Mouse (Mus musculus): ENCODE measurements around the gene Wdr25.
"Not testable (repeated sequence)": the region's sequence is repeated elsewhere in the genome, so short reads cannot be mapped to it uniquely, and the experiment has no call there.

Wdr25 gene

DNA sequence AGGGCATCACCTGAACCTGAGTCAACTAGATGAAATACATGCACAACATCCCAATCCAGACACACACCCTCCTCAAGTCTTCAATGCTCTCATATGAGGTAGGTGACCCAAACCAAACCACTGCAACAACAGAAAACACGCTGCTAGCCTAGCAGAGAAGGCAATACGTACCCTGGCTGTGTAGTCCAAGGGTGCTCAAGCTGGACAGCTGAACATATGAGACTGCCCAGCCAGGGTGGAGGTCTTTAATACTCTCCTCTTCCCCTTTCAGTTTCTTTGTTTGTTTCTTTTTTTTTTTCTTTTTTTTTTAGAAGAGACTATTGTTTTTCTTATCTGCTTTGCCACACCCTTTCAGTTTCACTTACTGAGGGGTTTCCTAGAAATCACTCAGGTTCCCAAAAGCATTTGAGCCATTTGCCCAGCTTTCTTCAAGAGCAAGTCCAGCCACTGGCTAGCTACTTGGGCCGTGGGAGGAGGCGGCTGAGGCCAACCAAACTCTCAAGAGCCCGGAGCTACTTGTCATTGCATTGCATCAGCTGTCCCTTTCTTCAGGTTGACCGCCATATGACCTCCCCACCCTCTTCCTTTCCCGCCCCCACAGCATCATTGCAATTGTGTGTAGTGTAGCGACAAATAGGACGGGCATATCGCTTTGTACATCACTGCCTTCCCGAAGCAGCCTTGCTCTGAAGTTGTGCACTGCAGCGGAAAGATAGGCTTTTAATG lies at the start of gene Wdr25:
Wdr25 (plus strand) TSS at position 643 of the 726 bp plus-strand sequence.
- DNase-seq (ENCODE audit: low spot score), result no peak

DNA sequence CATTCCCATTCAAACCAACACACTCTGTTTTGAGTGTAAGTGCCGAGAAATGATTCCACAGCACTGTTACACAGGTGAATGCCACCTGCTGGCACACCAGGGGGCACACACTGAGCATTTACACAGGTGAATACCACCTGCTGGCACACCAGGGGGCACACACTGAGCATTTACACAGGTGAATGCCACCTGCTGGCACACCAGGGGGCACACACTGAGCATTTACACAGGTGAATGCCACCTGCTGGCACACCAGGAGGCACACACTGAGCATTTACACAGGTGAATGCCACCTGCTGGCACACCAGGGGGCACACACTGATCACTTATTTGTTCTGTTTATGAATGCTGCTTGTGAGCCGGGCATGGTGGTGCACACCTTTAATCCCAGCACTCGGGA lies 45.4 kb upstream of the Wdr25 start:
- not testable (repeated sequence) for DNase-seq (ENCODE audit: low spot score)

DNA sequence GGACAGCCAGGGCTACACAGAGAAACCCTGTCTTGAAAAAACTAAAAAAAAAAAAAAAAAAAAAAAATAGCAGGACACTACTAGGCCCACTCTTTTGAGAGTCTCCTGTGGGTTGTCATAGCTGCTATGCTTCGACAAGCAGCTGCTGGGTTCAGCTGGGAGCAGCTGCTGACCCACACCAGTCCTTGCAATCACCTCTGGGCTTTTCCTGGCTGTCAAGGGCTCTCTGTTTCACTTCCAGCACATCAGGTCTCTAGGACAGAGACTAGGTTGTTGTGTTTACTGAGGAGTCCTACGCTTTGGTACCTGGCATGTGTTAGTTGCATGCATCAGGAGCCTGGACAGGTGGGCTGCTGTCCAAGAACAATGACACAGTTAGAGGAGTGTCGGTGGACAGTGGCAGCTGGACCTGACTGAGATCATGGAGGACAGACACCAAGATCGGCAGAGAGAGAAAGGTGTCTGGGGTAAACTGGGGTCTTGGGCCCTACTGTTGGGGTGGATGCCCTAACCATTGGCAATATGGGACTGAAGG lies 43.9 kb upstream of the Wdr25 start:
- DNase-seq (ENCODE audit: low spot score), result no peak

DNA sequence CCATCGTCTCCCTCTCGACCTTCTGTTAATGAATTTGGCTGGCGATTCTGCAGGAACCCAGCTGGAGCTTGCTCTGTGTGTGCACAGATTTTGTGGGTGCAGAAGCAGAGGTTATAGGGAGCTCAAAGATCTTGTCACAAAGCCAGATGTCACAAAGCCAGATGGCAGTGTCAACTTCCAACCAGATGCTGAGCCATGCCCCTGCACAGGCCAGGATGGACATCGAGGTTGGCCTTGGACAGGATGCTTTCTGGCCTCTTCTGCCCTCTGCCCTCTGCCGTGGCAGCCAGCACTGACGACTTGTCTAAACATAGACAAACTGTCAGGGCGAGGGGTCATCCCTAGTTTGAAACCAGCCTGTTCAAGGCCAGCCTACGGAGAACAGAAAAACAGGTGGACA lies 43.3 kb upstream of the Wdr25 start:
- peak; percentile 38 for DNase-seq (ENCODE audit: low spot score)

DNA sequence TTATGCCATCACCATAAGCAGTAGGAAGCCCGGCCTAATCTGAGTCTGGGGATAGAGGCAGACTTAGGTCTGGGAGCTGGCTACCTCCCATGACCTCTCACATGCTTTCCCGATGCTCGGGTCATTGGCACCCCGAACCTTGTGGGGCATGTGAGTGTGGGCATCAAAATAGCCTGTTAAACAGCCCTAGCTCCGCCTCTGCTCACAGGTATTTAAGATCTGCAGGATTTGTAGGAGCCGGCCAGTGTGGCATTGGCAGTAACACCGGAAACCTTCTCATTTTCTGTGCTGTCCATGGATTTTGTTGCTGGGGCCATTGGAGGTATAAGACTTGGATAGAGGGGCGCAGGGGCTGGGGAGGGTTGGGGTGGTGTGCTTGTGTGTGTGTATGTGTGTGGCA lies 42.5 kb upstream of the Wdr25 start:
- no peak for DNase-seq (ENCODE audit: low spot score)

DNA sequence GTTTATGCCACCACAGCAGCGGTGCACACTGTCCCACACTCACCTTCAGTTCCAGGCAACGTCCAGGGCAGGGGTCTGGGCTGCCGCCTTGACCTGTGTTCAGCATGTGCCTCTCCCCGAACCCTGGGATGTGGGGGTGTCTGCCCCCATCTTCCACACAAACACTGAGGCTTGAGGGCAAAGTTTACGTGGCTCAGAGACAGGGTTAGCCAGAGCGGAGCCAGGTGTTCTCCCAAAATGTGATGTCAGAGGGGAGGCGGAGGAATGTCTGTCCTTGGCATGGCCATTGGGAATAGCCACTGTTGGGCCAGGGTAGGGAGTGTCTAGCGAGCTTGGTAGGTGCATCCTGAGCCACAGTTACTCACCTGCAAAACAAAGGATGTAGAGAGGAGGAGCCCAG lies 40.6 kb upstream of the Wdr25 start:
- no peak for DNase-seq (ENCODE audit: low spot score)

DNA sequence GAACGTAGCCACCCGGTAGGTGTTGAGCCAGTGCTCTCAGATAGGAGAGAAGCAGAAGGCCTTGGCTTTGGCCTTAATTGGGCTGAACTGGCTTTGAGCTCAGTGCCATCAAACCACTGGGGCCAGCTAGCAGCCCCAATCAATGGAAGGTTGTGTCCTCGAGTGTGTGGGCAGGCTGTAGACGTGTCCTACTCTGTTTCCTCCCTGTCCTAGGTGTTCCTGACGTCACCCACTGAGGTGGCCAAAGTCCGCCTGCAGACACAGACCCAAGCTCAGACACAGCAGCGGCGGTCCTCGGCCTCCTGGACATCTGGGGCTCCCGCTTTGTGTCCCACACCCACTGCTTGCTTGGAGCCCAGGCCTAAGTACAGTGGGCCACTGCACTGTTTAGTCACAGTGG lies 38.4 kb upstream of the Wdr25 start:
- no peak for DNase-seq (ENCODE audit: low spot score)

DNA sequence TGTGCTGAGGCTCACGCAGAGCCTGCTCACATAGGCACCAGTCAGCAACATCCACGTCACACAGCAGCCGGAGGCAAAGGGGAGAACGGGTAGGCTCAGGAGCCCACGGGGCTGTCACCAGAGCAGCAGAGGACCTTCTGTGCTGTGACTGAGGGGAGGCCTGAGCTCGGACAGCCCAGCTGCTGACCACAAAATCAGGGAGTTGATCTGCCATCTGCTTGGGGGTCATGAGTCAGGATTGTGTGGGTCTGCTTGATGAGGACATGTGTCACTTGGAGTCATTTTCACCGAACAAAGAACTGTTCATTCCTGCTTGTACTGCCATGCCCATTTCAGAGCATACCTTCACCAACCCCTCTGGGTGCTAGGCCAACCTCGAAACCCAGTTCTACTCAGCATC lies 37.2 kb upstream of the Wdr25 start:
- DNase-seq (ENCODE audit: low spot score), result no peak

DNA sequence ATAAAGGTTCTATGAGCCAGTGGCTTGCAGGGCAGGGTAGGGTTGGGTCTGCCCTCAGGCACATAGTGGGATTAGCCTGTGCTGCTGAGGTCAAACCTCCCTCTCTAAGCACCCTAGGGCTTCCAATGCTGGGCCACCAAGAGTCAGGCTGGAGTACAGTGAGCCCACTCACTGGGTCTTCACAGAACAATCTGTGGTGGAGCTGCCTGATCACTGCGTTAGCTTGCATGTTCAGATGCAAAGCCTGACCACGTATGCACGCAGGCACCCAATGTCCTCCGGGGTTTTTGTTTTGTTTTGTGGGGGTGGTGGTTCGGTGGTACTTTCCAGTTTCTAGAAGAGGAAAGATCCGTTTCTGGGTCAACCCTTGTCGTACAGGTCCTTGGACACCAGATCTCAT lies 36.3 kb upstream of the Wdr25 start:
- no peak for DNase-seq (ENCODE audit: low spot score)

DNA sequence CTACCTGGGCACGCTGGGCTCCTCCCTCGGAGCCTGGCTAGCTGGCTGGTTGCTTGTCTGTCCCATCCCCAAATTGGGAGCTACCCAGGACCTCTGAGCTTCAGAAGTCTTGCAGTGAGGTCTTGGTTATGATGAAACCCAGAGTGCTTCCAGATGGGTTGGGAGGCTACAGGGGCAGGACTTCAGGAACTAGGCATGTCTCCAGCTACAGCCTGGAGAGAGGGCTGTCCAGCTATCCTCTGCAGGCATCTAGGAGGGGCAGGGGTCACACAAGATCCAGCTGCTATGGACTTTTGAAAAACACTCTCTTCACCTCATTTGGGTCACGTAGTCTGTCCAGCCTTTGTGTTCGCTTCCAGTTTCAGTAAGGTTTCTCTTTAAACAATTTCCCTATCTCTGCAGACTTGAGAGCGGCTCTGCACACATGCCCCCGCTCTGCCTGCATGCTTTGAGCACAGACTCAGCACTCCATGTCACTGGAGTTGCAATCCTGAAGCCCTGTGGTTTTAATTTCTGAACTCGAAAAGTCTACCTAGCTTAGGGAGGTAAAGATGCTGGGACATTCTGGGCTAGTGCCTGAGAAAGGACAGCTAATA lies 35.7 kb upstream of the Wdr25 start:
- no peak for DNase-seq (ENCODE audit: low spot score)

DNA sequence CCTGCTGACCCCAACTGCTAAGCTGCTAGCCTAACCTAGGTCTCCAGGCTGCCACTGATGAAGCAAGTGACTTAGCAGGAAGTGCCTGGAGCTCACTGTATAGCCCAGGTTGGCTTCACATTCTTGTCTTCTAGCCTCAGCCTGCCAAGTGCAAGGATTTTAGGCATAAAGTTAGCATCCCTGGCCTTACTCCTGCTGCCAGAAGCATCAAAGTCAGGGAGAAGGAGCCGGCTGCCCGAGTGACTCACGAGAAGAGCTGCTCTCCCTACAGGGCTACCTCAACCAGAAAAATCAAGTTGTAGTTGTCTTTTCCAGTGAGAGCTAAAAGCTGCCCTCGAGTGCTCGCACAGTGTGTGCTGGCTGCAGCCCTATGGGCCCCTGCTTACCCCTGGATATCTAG lies 34.9 kb upstream of the Wdr25 start:
- DNase-seq (ENCODE audit: low spot score), result no peak

DNA sequence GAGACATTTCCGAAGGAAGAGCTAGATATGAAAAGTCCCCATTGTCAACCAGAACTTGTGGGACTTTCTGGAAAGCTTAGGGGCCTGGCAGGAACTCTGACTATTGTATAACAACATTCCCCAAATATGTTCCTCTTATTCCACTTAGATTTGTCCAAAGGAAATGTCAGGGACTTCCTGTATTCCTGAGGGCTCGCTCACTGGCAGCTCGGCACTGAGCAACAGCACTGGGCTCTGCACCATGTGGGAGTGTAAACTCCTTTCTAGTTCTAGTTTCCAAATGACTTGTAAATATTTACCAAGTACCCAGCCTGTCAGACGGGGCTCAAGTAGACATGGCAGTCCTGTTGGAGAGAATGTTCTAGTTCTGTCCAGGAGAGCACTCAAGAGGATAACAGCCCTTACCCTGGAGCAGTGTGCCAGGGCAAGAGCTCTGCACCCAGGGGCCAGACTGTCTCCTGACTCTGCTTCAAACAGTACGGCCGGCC lies 28.4 kb upstream of the Wdr25 start:
- DNase-seq (ENCODE audit: low spot score), result no peak

DNA sequence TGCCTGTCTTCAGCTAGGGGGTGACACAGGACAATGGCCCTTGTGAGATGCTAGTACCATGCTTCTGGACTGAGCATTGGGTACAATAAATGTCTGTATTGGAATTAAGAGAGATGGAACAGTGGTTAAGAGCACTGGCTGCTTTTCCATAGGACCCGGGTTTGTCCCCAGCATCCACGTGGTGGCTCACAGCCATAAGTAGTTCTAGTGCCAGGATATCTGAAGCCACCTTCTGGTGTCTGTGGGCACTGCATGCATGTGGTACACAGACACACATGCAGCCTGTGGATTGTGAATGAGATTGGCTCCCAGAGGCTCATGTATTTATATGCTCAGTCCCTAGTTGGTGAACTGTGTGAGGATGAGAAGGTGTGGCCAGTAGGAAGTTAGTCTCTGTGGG lies 23.9 kb upstream of the Wdr25 start:
- DNase-seq (ENCODE audit: low spot score), result peak; percentile 31

DNA sequence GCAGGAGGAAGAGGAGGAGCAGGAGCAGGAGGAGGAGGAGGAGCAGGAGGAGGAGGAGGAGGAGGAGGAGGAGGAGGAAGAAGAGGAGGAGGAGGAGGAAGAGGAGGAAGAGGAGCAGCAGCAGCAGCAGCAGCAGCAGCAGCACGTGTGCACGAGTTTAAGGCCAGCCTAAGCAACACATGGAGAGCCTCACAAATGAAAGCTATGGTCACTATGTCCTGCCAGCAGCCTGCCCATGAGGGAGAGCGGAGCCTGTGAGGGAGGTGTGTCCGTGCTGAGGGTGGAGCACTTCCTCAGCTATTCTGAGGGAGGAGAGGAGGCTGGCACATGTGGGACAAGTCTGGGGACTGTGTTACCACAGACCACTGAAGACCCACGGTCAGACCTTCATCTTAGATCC lies 20.3 kb upstream of the Wdr25 start:
- DNase-seq (ENCODE audit: low spot score), result no peak

DNA sequence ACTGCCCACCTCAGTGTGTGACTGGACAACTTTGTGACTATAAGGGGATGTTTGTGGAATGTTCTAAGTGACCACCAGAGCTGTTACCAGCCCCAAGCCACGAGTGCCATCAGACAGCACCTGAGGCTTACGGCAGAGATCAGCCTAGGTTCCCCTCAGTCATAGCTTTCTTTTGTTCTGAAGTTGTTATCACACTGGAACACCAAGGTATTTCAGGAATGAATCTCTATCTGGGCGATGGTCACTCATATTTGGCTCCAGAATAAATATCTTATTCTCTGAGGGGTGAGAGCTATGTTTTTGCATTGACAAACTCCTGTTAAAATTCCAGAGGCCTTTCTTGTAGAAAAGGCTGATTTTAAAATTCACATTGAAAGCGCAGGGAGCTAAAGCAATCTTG lies 14.3 kb upstream of the Wdr25 start:
- DNase-seq (ENCODE audit: low spot score), result no peak

DNA sequence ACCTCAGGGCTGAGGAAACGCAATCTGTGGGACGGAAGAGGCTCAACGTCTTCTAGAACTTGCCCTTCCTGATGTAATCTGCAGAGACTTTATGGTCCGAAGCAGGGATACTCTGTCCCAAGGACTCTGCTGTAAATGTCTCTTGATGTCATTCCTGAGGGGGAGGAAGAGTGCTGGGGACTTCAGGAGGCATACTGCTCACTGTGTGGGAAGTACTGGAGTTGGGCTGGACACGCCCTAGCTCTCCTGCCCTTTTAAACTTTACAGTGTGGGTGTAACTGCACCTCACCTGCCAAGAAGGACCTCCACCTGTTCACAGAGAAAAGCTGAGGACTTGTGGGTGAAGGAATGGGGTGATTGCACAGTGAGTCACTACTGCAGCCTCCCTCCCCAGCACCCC lies 12.8 kb upstream of the Wdr25 start:
- DNase-seq (ENCODE audit: low spot score), result no peak

DNA sequence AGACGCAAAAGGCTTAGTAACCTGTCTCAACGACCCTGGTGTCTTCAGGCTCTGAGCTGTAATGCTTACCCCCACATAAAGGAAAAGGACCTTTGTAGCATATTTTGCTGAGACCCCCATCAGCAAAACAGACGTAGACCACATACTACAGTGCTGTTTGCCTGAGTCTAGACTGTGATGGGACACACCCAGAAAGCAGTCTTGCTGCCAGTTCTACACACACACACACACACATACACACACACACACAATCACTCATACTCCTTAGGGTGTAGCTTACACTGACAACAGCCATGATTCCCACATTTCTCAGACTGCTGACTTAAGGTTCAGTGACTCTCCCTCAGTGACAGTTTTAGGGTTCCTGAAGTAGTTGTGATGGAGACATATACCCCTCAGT lies 12.2 kb upstream of the Wdr25 start:
- DNase-seq (ENCODE audit: low spot score), result no peak

DNA sequence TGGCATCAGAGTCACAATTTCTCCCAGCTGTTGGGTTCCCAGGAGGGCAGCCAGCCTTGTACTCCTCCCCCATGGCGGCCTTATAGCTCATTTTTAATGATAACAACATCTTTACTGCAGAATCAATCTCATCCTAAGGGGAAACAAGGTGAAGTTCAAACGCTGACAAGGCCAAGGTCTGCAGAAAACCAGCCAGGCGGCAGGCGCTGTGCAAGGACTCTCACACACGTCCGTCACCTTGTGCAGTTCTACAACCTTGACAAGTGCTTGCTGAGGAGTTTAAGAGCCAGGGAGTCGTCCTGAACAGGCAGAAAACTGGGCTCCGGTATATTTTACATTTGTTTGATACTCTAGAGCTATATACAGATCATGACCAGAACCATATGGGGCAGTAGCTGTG lies 10.7 kb upstream of the Wdr25 start:
- DNase-seq (ENCODE audit: low spot score), result no peak

DNA sequence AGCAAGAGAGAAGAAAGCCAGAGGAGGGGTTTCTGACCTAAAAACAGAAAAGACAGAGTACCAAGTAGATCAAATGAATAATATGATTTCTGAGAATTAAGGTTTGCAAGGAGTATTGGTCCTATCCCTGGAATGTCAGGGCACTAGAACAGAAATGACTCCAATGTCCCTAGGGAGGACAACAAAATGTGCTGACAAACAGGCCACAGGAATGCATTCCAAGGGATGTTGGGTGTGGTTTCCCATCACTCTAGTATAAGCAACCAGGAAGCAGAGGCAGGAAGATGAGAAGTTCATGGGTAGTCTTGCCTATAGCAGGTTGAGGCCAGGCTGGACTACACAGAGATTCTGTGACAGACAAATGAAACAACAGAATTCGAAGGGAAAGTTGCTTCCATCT lies 7.5 kb upstream of the Wdr25 start:
- no peak for DNase-seq (ENCODE audit: low spot score)

DNA sequence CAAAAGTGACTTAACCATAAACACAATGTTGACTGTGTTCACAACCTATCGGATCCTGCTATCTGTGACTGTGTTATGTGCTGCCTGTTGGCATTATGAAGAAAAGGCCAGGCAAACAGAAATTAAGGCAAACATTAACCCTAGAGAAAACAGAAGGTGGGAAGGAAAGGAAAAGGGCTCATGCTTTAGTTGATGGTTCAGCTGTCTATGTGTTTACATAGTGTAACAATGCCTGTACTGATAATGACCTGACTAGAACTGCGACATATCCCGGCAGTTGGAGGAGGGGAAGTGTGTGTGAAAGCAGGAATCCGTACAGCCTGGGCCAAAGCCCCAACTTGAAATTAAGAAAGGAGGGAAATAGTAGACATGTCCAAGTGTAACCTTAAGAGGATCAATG lies 6.4 kb upstream of the Wdr25 start:
- no peak for DNase-seq (ENCODE audit: low spot score)

DNA sequence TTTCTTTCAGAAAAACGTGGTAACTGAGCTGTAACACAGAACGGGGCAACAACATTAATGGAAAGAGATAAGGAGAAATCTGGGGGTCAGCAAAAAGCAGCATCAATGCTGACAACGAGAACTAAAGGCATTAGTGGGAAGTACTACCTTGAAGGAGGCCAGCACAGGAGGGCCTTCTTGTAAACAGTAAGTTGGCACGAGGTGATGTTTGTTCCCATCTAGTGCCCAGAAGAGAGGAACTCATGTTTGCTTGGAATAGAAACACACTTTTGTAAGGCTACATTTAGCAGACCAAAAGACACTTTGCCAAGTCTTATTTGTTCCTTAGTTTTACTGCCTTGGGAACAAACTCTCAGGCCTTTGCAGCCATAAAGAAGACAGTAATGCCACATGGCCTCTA lies 4.8 kb upstream of the Wdr25 start:
- no peak for DNase-seq (ENCODE audit: low spot score)

DNA sequence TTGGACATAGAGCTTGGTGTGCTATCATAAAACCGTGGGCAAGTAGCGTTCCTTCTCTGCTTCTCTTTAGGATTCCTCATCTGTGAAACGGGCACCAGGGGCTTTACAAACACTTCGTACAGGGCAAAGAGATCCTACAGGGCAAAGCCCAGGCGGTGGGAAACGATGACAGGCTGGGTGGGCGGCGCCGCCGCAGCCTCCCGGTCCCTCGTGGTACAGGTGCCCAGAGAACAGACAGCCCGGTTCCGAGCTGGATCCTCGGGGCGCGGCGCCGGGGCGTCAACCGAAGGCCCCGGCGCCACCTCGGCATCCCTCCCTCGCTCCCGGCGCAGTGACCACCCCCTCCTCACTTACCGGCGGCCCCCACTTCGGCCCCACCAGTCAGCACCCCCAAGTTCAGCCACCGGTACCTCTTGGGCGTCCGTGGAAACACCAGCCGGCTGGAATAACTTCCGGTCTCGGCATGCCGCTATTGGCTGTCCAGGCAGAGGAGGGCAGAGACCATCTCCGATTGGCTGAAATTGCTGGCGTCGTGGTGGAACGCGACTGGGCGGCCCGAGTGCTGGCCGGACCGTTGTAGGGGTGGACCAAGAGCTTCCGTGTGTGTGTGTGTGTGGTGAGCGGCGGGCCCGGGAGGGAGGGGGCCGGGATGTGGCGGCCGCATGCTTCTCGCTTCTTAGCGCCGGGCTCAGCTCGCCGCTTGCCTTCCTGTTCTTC lies 442 bp downstream of the Wdr25 start, which contains the start of gene Wars:
Wars (minus strand) TSS at position 460 of the 717 bp plus-strand sequence.
- DNase-seq (ENCODE audit: low spot score), result peak; percentile 98

DNA sequence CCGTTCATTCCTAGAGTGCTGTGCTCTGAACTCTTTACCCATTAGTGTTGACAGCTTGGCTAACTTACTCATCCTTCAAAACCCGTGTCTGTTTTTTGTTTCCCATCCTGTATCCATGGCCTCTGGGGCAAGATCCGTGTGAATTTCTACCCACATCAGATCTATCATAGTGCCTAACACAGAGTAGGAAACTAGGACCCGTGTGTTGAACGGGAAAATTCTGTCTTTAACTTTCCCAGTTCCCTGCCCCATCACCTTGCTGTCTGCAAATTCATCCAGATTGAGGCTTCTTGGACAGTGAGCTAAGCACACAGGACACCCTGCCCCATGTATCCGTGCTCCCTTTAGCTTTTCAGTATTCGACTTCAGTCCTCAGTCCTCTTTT lies 993 bp downstream of the Wdr25 start:
- DNase-seq (ENCODE audit: low spot score), result no peak

Data from embryo, embryonic 10 days (tissue).